Mouse (Mus musculus): ENCODE data around the gene Stat2.

GRCm38 (mm10) chr10:128255925-128256324 lies 14.4 kb upstream of the Stat2 start:
- TF ChIP-seq EP300 (IDR thresholded peaks at IDR 0.05; ENCODE audit: low read depth), result no peak
- no peak for TF ChIP-seq CTCF (IDR thresholded peaks at IDR 0.05; ENCODE audit: low read depth)

All from heart, postnatal 0 days (tissue).